Mouse (Mus musculus) spleen, adult 2 months (tissue): ENCODE measurements at regions not wholly inside any gene's neighbourhood (a gene's known extent, or its start where the extent isn't known, plus 50 kb on each side); places are given as distances from the start of the nearest gene placed in this dataset.

ENCODE experiments used
- CTCF ChIP-seq: fragments of 200-500 bp; IDR thresholded peaks from 2 replicates; pipeline ENCODE4 v1.5.1; 2011; ENCODE audit warnings: mild to moderate bottlenecking, inconsistent platforms; ENCODE audit not compliant: insufficient read depth, insufficient read length, insufficient replicate concordance; ENCODE audit errors: extremely low read depth
- POLR2A ChIP-seq: fragments of 200-500 bp; IDR thresholded peaks from 2 replicates; pipeline ENCODE4 v1.6.1; 2011; ENCODE audit warnings: low read depth, low read length, inconsistent platforms

GRCm38 (mm10) chr5:100309807-100310165 lies 106.2 kb downstream of the Sec31a start:
- no peak for TF ChIP-seq POLR2A
- TF ChIP-seq CTCF, result no peak
